15 mouse cellular contexts compared by ENCODE assay signal in genomic region chr5:22094043-22094442, GRCm38 (mm10).
"Had no signal": no experiment of that assay in that cellular context is flagged by ENCODE, and none has a peak within 500 bp of the region (broad histone marks: within the 10 kb centered on the region; RNA-seq: fewer than 3 reads in every experiment).

No protein-coding gene starts in this region.

- H3K4me2 ChIP-seq: limb, embryonic 12.5 days; liver, embryonic 13.5 days; lung, embryonic 15.5 days; midbrain, embryonic 12.5 days; neural tube, embryonic 15.5 days had no signal

- H3K4me3 ChIP-seq: left cerebral cortex, adult 2 months; limb, embryonic 12.5 days; liver, embryonic 13.5 days; lung, embryonic 15.5 days; midbrain, embryonic 12.5 days; myocyte; neural tube, embryonic 15.5 days had no signal

- H3K36me3 ChIP-seq: limb, embryonic 12.5 days; liver, embryonic 13.5 days; lung, embryonic 15.5 days; midbrain, embryonic 12.5 days; neural tube, embryonic 15.5 days had no signal

- H3K9me3 ChIP-seq: limb, embryonic 12.5 days; liver, embryonic 13.5 days; lung, embryonic 15.5 days; midbrain, embryonic 12.5 days; neural tube, embryonic 15.5 days had no signal

- ATAC-seq: liver, postnatal 0 days had no signal

- H3K9ac ChIP-seq: limb, embryonic 12.5 days; liver, embryonic 13.5 days; liver, postnatal 0 days; lung, embryonic 15.5 days; midbrain, embryonic 12.5 days; neural tube, embryonic 15.5 days had no signal

- DNase-seq: kidney, adult 2 months; kidney, postnatal 25 days; liver; liver, embryonic 13.5 days; liver, postnatal 0 days; right cerebral cortex, postnatal 4 days; spleen, adult 18-20 months; thymus, adult 2 months; thymus, postnatal 25 days had no signal

- H3K27ac ChIP-seq: left cerebral cortex, adult 2 months; limb, embryonic 12.5 days; liver, embryonic 13.5 days; lung, embryonic 15.5 days; midbrain, embryonic 12.5 days; neural tube, embryonic 15.5 days had no signal

- H3K4me1 ChIP-seq: liver, embryonic 13.5 days; lung, embryonic 15.5 days had no signal

- H3K27me3 ChIP-seq: limb, embryonic 12.5 days; liver, embryonic 13.5 days; lung, embryonic 15.5 days; midbrain, embryonic 12.5 days; neural tube, embryonic 15.5 days had no signal
